Mouse (Mus musculus) adrenal gland, adult 18-20 months (tissue): ENCODE measurements at regions not wholly inside any gene's neighbourhood (a gene's known extent, or its start where the extent isn't known, plus 50 kb on each side); places are given as distances from the start of the nearest gene placed in this dataset.
"Not testable (repeated sequence)": the region's sequence is repeated elsewhere in the genome, so short reads cannot be mapped to it uniquely, and the experiment has no call there.

Source experiments
- DNase-seq, 2 experiments: peaks; one replicate each; pipeline ENCODE4 v3.0.0; 2021 to 2022; ENCODE audit warnings: low spot score in 2 of 2

DNA sequence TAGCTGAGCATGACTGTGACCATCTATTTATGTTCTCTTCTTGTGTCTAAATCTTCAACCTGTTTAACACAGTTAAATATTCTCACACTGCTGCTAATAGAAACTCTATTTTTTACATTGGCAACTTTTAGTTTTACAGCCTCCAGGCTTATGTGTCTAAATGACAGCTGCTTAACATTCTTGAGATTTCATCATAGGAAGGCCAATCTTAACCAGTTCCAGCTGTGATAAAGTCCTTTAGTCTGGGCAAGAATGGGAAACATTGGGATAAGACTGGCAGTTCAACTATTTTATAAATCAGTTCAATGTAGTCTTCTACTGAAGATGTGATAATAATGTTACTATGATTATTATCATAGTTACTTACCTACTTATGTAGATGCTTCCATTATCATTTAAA, 308.9 kb upstream of the Adamts5 start:
- DNase-seq, result no peak

DNA sequence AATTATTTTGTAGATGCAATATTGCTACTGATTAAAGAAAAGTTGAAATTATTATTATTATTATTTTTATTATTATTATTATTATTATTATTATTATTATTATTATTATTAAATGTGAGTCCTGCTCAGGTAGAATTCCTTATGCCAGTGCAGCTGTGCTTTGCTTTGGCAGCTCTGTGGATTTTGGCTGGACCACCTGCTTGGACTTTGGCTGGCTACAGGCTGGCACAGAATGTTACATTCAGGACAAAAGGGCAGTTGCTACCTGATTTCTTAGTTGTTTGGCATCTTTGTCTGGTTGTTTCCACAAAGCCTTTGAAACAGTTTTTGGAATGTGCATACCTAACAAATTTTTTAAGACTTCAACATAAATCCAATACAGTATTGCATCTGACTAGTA, 307.7 kb upstream of the Adamts5 start:
- DNase-seq, result no peak

DNA sequence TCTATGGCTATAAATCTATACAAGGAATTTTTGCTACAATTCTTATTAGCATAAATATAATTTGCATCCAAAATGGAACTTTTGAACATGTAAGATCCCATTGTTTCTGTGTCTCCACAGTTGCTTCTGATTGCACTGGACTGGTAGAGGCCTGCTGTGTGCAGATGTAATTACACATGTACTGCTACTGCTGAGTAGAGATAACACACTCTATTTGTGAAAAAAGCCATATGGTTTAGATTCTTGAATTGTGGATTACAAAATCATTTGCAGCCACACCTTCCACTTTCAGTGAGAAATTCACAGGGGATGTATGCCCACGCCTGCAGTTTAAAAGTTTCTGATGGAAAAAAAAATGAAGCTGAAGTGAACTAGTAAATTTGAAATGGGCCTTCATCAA, 288.2 kb upstream of the Adamts5 start:
- DNase-seq, result no peak

DNA sequence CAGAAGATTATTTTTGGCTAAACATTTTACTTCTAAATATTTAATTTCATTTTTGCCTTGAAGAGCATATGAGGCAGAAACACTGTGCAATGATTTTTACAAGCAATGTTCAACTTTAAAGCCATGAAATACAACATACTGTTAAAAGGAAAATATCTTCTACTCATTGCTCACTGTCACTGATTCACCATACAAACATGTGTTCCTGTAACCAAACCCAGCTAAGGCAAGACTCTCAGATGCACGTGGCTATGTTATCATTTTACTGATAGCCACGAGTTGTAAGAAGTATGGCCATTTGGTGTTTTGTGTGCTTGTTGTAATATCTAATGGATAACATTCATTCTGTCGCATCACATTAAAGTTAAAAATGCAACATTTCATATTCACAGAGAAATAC, 287.3 kb upstream of the Adamts5 start:
- no peak for DNase-seq

DNA sequence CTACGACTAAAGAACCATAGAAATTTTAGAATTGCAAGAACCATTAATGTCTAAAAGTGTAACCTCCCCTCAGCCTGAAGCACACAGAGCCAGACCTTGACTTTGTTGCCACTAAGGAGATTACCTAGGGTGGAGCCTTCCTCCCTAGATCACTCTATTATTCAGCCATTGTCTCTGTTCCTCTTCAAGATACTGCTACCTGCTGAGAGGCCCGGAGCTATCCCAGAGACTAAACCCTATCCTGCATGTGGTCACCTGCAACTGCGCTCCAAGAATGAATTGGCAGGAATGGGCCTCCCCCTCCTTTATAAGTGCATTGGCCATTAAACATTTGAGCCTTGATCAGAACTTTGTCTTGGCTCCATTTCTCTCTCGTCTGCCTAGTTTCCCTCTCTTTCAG, 286.0 kb upstream of the Adamts5 start:
- not testable (repeated sequence) for DNase-seq

DNA sequence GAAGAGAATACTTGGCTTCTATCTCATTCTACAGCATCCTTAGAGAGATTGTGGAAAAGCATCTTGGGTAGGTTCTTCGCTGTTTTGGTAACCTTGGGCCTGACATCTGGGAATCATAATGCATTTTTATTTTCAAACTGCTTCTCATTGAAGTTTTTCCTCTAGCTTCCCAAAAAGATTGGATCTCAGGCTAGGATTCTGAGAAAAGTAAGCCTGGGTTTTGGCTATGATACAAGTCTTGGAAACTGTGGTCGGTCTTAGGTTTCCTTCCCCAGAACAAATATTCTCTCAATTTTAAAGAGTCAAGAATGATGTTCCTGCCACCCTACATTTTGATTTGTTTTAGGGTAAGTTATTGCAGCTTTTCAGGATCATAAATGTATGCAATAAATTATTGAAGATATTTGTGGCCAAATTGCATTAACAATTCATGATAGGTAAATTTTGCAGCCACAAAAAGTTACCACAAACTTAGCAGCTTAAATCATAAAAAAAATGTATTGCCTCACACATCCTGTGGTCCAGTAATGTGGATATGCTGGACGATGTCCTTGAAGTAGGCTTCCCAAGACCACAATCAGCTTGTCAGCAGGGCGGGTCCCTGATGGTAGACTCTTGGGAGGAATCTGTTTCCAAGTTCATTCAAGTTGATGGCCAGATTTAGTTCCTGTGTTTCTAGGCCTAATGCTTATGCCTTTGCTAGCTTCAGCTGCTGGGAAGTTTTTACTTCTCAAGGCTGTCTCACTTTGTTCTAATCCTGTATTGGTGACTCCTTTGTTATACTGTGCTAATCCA, 257.6 kb upstream of the Adamts5 start:
- DNase-seq, result no peak

DNA sequence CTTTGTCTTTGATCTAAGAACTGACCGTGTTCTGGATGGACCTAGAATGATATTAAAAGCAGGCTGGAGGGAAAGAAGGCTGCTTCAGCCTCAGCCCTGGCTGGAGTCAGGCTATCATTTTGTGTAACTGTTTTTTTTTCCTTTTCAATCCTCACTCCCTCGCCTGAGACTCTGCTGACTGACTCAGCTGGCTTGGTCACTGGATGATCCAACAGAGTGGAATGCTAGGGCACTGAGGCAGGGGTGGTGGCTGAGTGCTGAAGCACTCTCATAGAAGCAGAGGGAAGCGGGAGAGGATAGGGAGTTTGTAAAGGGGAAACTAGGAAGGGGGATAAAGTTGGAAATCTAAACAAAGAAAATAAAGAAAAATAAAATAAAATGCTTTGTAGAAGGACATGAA, 236.5 kb upstream of the Adamts5 start:
- DNase-seq, result no peak

DNA sequence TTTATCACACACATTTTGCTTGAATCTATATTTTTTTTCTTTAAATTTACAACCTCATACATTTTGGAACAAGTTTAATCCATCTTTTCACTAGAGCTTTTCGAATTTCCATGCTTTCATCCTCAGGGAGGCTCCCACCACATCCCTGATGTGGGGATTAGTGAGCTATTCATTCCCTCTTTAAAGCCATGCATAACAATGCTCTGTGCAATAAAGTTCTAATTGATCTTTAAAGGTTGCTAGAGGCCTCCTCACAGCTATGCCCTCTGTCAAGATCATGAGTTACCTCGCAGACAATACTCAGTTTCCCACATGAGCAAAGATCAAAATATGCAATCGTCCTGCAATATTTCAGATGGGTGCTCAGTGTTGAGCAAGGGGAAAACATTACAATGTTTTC, 234.5 kb upstream of the Adamts5 start:
- no peak for DNase-seq

DNA sequence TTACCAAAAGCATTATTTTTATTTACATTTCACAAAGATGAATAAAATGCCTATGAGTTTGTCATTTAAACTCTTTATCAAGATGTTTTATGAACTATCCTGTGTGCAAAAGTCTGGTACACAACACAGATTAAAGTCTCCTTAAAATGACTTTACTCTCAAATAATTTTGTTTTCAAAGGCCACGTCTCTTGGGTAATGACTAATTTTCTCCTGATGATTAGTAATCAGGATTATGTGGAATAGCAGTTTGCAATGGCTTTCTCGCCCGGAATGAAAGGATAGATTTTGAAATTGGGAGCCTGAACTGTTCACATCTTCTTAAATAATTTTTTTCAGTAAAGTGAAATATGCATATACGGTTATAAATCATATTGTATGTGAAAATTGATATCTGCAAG, 225.8 kb upstream of the Adamts5 start:
- no peak for DNase-seq

DNA sequence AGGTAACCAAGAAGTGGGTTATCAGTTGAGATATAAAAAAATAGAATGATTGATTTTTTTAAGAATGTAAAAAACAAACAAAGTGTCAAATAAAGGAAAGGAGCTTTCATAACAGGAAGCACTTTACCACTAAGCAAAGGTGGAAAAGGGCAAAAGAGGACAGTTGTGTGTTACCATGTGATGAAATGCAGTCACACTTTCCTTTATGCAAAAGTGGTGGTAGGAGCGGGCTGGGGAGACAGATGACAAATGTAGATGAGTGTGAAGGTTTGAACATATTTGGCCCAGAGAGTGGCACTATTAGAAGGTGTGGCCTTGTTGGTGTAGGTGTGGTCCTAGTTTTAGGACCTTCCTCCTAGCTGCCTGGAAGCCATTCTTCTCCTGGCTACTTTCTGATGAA, 222.6 kb upstream of the Adamts5 start:
- no peak for DNase-seq

DNA sequence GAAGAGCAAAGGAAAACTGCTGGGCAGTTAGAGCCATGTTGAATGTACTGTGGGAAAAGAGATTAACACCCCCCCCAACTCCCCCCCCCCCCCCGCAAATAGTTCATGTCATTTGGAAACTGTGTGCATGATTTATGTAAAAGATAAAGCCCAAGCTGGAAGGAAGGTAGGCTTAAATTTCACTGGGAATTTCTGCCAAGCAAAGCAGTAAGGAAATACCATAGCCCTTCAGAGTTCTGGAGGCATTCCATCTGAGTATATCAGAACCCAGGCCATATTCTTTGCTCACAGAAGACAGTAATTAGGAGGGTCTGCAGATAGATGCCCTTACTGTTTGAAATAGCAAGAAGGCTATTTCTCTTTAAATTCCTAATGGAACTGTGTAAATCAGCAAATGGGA, 221.3 kb upstream of the Adamts5 start:
- no peak for DNase-seq

DNA sequence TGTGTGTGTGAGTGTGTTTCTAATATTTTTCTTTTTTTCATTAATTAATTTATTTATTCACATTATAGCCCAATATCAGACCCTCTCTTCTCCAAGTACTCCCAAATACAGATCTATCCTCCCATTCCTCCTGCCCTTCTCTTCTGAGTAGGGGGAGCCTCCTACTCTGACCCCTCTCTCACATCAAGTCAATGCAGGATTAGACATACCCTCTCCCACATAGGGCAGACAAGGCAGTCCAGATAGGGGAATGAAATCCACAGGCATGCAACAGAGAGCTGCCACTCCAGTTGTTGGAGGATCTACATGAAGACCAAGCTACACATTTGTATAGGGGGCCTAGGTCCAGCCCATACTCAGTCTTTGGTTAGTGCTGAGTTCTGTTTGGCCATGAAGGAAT, 216.3 kb upstream of the Adamts5 start:
- no peak for DNase-seq

DNA sequence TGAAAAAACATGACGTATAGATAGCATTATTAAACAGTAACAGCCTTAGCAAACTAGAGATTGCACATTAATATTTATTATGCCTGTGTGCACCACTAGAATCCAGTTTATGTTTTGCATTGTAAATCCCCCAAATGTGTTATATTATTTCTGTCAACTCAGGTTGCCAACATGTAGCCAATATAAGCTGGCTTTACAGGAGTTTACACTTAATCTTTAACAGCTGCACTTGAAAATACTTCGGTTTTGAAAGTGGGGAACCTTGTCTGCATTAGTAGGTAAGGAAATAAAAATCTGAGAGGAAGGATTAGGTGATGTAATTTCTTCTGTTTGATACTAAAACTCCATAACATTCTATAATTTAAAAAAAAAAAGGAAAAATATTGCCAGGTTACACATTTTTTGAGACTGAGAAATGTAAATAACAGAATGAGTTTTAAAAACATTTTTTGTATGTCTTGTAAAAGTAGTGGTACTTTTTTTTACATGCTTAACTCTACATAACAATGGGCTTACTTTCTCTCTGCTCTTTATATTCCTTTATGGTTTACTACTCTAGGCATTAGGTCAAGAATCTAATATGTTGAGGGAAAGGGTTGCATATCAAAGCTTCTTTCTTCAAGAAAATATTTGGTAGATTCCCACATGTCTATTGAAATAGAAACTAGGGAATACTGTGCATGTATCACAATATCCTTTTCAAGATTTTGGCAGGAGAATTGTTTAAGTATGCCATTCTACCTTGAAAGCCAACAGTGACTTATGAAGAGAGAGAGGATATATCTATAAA, 214.2 kb upstream of the Adamts5 start:
- no peak for DNase-seq

DNA sequence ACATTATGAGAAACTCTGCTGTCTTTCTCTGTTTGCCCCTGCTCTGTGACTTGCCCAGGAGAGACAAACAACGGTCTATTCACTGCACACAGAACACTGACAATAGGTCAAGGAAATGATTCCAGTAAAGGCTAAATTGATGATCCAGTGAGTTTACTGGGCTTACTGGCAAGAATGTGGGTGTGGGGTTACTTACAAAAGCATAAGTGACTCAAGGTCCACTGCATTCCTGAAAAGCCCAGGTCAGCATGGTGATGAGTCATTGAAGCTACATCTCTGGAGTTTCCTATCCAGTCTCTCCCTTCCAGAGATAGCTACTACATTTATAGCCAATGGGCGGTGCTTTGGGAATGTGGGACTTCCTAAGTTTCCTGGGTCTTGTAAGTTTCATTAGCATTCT, 192.8 kb upstream of the Adamts5 start:
- DNase-seq, result no peak

DNA sequence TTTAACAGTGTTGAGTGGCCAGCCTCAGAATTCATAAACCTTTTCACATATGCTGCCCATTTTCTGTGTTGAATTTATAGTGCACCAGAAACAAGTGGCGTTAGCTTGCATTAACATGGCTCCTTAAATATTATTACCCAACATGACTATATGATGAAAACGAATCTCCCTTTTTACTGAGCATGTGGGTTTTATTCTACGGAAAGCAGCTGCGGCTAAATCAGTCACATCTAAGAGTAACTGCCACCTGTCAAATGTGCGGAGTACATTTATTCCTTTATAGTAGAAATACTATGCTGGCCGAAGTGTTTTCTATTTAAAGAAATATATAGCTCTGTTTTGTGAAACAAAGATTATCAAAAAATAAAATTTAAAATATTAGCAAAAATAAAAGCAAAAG, 188.5 kb upstream of the Adamts5 start:
- DNase-seq, result no peak

DNA sequence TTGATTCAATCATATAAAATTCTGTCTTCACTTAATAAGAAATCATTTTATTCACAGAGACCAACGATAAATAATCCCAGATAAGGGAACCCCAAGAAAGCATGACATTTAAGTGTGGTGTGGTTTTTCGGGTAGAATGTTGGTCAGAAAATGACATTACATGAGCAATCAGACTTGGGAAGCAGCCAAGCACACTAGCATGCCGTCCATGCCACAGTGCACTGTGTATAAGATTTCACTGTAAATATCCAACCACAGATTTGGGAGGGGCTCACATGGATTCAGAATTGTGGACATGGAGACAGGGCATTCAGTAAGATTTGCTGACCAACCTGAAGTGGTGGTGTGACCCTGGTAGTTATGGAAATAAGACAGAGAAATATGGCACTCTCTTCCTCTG, 185.8 kb upstream of the Adamts5 start:
- no peak for DNase-seq

DNA sequence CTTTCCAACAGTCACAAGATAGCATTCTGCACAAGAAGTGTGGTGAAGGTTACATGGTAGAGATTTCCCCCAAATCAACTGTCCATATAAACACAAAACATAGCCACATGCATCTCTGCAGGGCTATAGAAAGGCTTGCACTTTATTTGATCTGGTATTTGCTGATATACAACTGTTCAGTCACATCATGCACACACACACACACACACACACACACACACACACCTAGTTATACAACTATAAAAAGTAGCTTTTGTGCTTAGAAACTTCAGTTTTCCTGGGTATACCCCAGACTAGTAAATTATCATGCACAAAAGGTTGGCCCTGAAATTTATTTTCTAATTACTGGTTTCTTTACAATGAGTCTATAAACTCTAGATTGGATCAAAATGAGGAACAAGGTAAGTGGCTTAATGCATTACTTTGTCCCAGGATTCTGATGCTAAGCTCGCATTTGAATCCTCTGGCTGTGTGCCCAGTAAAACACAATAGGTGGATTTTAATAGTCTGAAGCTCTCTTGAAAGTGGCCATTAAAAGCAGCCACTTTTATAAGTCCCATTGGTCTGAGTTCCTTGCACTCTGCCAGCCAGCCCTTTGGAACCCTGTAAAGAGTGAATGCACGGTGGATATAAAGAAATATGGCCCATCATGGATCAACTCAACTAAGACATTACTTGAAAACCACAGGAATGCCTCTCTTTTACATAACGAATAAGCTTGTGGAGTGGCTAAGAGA, 166.2 kb upstream of the Adamts5 start:
- no peak for DNase-seq

DNA sequence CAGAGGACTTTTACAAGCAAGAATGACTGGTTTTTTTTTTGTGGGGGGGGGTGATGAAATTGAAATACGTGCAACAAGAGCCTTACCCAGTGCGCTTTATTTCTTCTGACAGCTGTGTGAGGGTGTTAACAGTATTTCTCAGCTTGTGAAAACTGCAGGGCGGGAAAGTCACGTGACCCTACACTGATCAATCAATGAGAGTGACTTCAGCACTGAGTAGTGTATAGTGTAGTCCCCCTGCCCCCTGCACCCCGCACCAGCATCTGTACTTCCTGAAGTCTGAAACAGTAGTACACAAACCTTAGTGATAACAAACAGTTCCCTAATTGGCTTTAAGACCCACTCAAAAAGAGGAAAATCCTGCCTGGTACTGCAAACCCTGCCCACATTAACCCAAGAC, 158.5 kb upstream of the Adamts5 start:
- DNase-seq, result no peak

DNA sequence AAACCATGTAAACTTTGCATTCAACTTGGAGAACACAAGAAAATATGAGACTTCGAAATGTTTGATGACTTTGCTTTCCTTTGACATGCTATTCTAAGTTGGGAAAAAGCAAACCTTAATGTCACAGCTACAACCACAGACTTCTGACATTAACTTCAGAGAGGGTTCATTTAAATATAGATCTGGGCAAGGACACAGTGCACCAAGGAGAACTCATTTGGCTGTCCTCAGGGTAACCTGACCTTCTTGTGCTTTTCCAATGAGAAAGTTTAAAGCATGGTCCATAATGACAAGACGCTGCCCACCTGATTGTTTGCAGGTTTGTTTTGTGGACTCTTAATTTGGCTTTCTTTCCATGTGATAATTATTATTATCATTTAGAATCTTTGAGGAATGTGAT, 143.1 kb upstream of the Adamts5 start:
- no peak for DNase-seq

DNA sequence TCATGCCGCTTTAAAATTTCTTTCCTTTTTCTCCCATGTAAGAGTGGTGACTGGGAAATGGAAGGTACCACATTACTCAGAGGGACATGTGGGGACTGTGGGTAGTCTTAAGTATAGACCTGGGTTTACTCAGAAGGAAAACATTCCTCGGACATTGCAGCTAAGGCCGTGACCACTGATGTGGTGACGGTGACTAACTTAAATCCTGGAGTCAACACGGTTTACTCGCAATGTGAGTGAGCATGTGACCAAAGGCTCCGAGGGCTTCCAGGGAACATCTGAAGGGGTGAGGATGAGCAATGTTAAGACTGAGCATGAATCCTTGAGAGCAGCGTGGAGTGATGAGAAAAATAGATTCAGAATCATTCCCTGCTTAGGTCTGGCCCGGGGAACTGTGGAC, 133.1 kb upstream of the Adamts5 start:
- DNase-seq, result no peak

DNA sequence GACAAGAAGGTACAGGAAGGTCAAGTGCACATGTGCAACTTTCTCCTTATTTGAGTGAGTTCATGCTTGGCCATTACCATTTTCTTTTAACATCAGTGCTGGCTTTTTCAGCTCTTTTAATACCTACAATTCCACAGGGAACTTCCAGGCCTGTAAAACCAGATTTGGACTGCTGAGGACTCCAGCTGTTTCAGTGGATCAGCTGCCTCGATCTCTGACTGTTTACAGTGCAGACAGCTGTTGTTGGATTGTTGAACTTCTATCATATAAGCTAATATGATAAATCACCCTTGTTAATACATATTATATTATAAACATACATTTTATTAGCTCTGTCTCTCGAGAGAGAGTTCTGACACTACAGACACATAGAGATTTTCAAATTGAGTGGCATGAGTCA, 126.1 kb upstream of the Adamts5 start:
- no peak for DNase-seq

DNA sequence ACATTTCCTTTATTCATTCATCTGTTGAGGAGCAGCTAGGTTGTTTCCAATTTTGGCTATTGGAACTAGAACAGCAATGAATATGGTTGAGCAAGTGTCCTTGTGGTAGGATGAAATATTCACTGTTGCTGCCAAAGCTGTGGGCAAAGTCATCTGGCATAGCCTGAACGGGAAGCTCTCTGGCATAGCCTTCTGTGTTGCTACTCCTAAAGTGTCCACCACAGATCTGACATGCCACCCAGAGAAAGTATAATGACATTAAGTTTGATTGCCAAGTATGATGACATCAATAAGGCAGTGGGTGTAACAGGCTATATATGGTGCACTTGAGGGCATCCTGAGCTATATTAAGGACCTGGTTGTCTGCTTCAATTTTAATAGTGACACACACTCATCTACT, 113.7 kb upstream of the Adamts5 start:
- peak in 1 of 2 experiments; percentile 2 for DNase-seq
